Mouse (Mus musculus) heart, postnatal 0 days (tissue): ENCODE measurements at regions not wholly inside any gene's neighbourhood (a gene's known extent, or its start where the extent isn't known, plus 50 kb on each side); places are given as distances from the start of the nearest gene placed in this dataset.
"Not testable (repeated sequence)": the region's sequence is repeated elsewhere in the genome, so short reads cannot be mapped to it uniquely, and the experiment has no call there.

Source experiments
- ATAC-seq: fragments of 200-750 bp; cut with Nextera tagmentation; 2 replicates; pipeline ENCODE4 v1.8.0; 2017; ENCODE audit warnings: low read depth, moderate number of reproducible peaks, moderate library complexity; ENCODE audit not compliant: insufficient read depth
- DNase-seq: peaks from one replicate; pipeline ENCODE4 v3.0.0-alpha.2; 2016; ENCODE audit warnings: low spot score
- H3K27ac ChIP-seq: fragments of 300-500 bp; sonication (generic); 2 replicates; pipeline ENCODE4 v1.5.1; 2014; ENCODE audit warnings: low read depth, mild to moderate bottlenecking
- H3K27me3 ChIP-seq: fragments of 300-500 bp; sonication (generic); 2 replicates; pipeline ENCODE4 v1.6.1; 2014; ENCODE audit warnings: low read length, mixed read lengths; ENCODE audit not compliant: control insufficient read depth, insufficient read depth
- H3K36me3 ChIP-seq: fragments of 300-500 bp; sonication (generic); replicated peaks from 2 replicates; pipeline ENCODE4 v1.6.1; 2014; ENCODE audit warnings: low read length, mixed read lengths; ENCODE audit not compliant: control insufficient read depth, insufficient read depth
- H3K4me1 ChIP-seq: fragments of 300-500 bp; sonication (generic); 2 replicates; pipeline ENCODE4 v1.6.1; 2014; ENCODE audit warnings: antibody characterized with exemption; ENCODE audit not compliant: control insufficient read depth, insufficient read depth
- H3K4me2 ChIP-seq: fragments of 300-500 bp; sonication (generic); 2 replicates; pipeline ENCODE4 v1.6.1; 2014; ENCODE audit warnings: low read depth, mild to moderate bottlenecking, low read length, moderate library complexity
- H3K4me3 ChIP-seq: fragments of 300-500 bp; sonication (generic); 2 replicates; pipeline ENCODE4 v1.5.1; 2014; ENCODE audit warnings: low read depth, low read length
- H3K9ac ChIP-seq: fragments of 300-500 bp; sonication (generic); replicated peaks from 2 replicates; pipeline ENCODE4 v1.6.1; 2014; ENCODE audit warnings: low read depth, low read length, mixed read lengths
- H3K9me3 ChIP-seq: fragments of 300-500 bp; sonication (generic); replicated peaks from 2 replicates; pipeline ENCODE4 v1.6.1; 2016; ENCODE audit warnings: low read length; ENCODE audit not compliant: control insufficient read depth
- CTCF ChIP-seq: IDR thresholded peaks from 2 replicates; pipeline ENCODE4 v1.5.1; 2016; ENCODE audit warnings: antibody characterized with exemption, control low read depth, low read depth
- EP300 ChIP-seq: IDR thresholded peaks from 2 replicates; pipeline ENCODE4 v1.6.1; 2016; ENCODE audit warnings: antibody characterized with exemption, low read depth
- WGBS: fragments of 180-500 bp; shearing (Covaris S2); extraction: QIAGEN DNeasy Blood & Tissue Kit; methylation state at CpG from one replicate; pipeline ENCODE4 v1.1.7; 2014; 5-methylcytosine and 5-hydroxymethylcytosine counted together

DNA sequence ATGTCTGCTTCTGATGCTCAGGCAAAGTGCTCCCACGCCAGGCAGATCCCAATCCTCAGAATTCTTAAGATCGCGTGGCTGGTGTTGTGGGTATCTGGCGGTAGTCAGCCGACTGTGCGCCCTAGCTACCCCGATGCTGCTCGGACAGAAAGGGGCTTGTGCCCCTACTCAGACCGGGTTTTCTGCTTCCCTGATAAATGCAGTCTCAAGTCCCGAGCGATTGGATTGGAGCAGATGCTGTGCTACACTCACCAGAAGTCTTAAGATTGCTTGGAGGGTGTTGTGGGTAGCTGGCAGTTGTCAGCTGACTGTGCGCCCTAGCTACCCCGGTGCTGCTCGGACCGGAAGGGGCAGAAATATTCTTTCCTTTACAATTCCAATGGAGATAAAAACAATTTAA lies 99.3 kb downstream of the Gm7489 start:
- not testable (repeated sequence) for ATAC-seq, DNase-seq, H3K9me3 ChIP-seq, H3K9ac ChIP-seq, H3K27ac ChIP-seq, H3K27me3 ChIP-seq, H3K4me1 ChIP-seq, H3K4me3 ChIP-seq, H3K36me3 ChIP-seq, H3K4me2 ChIP-seq
- 85% methylated on average over 15 of the region's 15 CpGs for WGBS

DNA sequence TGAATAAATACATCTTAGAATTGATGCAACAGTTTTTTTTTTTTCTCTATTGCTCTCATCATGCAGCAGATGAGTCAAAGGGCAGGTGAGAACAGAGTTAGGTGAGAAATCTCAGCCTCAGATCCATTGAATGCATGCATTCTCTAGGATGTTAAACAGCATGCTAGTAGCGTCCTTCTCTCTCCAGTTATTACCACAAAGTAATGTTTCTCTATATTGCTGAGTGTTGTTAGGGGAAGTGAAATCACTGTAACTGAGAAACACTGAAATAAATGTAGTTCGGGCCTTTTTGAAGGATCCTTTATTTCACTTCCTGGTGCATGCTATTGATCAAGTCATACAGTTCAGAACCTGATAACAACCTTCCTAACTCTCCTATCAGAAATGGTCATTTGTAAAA lies 105.2 kb downstream of the Gm7489 start:
- no peak for DNase-seq
- 60% methylated on average over 2 of the region's 2 CpGs for WGBS
- TF ChIP-seq CTCF (no peak), EP300 (no peak)
- Histone ChIP-seq H3K36me3 (no peaks in the 10 kb centered on the region), H3K9ac (no peak overlapping the region), H3K4me2 (no peak overlapping the region), H3K27ac (no peak overlapping the region), H3K27me3 (no peaks in the 10 kb centered on the region), H3K4me3 (no peak overlapping the region), H3K9me3 (no peaks in the 10 kb centered on the region), H3K4me1 (no peaks in the 10 kb centered on the region)
- no peak for ATAC-seq

DNA sequence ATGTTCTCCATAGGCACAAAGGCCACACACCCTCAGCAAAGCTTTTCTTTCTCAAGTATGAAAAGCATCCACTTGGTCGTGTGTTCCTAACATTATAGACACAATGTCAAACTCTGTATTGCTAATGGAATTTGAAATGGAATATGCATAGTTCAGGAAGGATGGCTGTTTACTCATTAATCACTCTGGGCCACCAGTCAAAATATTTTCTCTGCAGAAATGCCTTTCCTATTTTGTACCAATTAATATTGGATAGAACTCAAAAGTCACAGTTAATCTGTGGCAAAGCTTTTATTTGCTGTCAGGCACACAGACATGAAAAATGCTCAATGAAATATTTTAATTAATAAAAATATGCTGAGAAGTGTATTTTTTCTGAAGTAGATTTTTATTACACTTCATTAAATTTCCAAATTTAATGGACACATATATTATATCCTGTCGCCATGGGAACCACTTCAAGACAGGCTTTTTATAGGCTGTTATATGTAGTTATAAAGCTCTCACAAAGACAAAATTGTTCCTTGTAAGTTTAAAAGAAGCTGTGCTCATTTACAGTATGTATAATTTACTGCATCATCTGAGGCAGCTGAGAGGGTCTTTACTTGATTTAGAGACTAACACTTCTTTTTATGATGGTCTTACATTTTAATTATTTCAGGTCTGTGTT lies 110.6 kb downstream of the Gm7489 start:
- no peaks in the 10 kb centered on the region for H3K9me3 ChIP-seq
- no peak overlapping the region for H3K9ac ChIP-seq
- ATAC-seq = no peak
- no peaks in the 10 kb centered on the region for H3K36me3 ChIP-seq
- H3K4me1 ChIP-seq = no peaks in the 10 kb centered on the region
- no peaks in the 10 kb centered on the region for H3K27me3 ChIP-seq
- no peak overlapping the region for H3K4me3 ChIP-seq
- H3K4me2 ChIP-seq = no peak overlapping the region
- DNase-seq = no peak
- 73% methylated on average over 2 of the region's 2 CpGs for WGBS
- TF ChIP-seq EP300 = no peak
- no peak for TF ChIP-seq CTCF
- H3K27ac ChIP-seq = no peak overlapping the region

DNA sequence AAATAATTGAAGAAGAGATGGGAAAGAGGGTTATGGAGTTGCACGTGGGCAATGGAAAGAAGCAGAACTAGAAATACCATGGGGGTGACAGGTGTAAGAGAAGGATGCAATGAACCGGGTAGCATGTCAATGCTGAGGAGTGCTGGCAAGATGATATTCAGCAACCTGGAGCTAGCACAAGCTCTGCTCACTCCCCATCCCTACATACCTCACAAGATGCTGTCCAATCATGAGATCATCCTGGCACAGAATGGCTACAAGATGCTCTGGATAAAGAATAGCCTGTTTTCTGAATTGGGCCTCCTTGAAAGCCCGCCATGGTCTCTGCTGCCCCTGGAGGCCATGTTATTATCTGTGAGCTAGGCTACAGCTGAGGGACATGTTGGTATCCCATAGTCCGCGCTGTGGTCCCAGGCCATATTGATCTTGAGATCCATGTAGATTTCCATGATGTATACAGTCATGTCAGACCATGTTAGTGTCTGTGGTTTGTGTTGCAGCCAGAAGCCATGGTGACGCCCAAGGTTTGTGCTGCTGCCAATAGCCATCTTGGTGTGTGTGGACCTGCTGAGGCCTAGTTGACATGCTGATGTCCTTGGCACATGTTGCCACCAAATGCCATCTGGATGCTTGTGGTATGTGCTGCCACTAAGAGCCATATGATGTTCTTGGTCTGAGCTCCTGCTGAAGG lies 114.0 kb downstream of the Gm7489 start:
- no peak overlapping the region for H3K4me2 ChIP-seq
- H3K4me1 ChIP-seq = no peaks in the 10 kb centered on the region
- TF ChIP-seq EP300 (no peak), CTCF (no peak)
- WGBS = 82% methylated on average over 6 of the region's 6 CpGs
- ATAC-seq = no peak
- no peak overlapping the region for H3K27ac ChIP-seq
- no peaks in the 10 kb centered on the region for H3K36me3 ChIP-seq
- H3K9me3 ChIP-seq = no peaks in the 10 kb centered on the region
- H3K27me3 ChIP-seq = no peaks in the 10 kb centered on the region
- H3K9ac ChIP-seq = no peak overlapping the region
- no peak overlapping the region for H3K4me3 ChIP-seq
- no peak for DNase-seq

DNA sequence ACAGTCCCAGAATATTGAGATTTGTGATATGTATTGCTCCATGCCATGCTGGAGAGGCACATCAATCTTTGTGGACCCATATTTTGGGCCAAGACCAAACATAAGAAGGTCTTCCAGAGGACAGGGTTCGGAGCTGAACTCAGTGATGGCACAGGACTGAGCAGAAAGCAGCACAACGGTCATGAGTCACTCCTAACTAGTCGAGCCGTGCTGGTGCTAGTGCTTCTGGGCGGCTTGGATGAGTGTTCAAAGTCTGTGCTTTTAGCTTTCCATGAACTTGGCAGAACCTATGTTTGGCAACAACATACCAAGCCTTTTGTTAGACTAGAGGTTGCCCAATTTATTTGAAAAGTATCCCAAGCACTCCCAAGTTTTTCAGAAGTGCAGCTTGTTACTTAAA lies 149.1 kb downstream of the Gm7489 start:
- Histone ChIP-seq H3K27me3 (no peaks in the 10 kb centered on the region), H3K27ac (no peak overlapping the region), H3K4me2 (no peak overlapping the region), H3K36me3 (no peaks in the 10 kb centered on the region), H3K9me3 (no peaks in the 10 kb centered on the region), H3K9ac (no peak overlapping the region), H3K4me1 (no peaks in the 10 kb centered on the region), H3K4me3 (no peak overlapping the region)
- WGBS = 70% methylated on average over 5 of the region's 5 CpGs
- no peak for DNase-seq
- TF ChIP-seq CTCF = no peak
- no peak for TF ChIP-seq EP300
- no peak for ATAC-seq

DNA sequence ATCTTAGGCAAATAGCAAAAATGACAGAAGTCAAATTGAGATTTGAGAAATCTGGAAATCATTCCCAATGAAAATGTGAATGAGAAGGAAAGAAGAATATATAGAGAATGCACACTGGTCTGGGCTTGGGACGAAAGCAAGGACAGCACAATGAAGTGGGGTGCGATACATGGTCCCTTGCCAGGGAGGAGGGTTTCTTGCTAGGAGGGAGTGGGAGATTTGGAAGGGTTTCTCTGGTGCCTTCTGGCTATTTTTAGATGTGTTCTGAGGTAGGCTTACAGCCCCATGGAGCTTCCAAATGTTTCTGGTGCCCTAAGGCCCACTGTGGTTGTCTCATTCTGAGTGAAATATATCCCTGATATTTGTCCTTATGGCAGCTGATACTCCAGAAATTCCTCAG lies 166.0 kb downstream of the Gm7489 start:
- H3K9me3 ChIP-seq = no peaks in the 10 kb centered on the region
- no peaks in the 10 kb centered on the region for H3K27me3 ChIP-seq
- no peak for ATAC-seq
- no peak overlapping the region for H3K9ac ChIP-seq
- no peaks in the 10 kb centered on the region for H3K36me3 ChIP-seq
- H3K4me1 ChIP-seq = no peaks in the 10 kb centered on the region
- no peak overlapping the region for H3K27ac ChIP-seq
- DNase-seq = no peak
- no peak overlapping the region for H3K4me3 ChIP-seq
- no peak overlapping the region for H3K4me2 ChIP-seq
- WGBS = 63% methylated on average over 2 of the region's 2 CpGs
- TF ChIP-seq CTCF = no peak
- no peak for TF ChIP-seq EP300
